Mouse (Mus musculus) C2C12 (cell line): ENCODE data around the gene L3mbtl4. TPM values are rescaled to one million over a fixed set of nuclear protein-coding genes. Genes with fewer than 3 reads are reported as not detected.

ENCODE experiments used
- H3K27me3 ChIP-seq: one replicate; pipeline ENCODE4 v1.6.1; 2011; ENCODE audit not compliant: control insufficient read depth, insufficient read depth, insufficient read length
- H3K36me3 ChIP-seq: one replicate; pipeline ENCODE4 v1.6.1; 2011; ENCODE audit not compliant: control insufficient read depth, insufficient read depth
- H3K4me3 ChIP-seq: one replicate; pipeline ENCODE4 v1.5.1; 2011; ENCODE audit warnings: mild to moderate bottlenecking, control low read depth; ENCODE audit not compliant: poor library complexity, insufficient read depth, severe bottlenecking
- H3K79me2 ChIP-seq: one replicate; pipeline ENCODE4 v1.6.1; 2011; ENCODE audit not compliant: control insufficient read depth, insufficient read depth
- H3K79me3 ChIP-seq: one replicate; pipeline ENCODE4 v1.6.1; 2011; ENCODE audit warnings: low read depth, control low read depth
- H3ac ChIP-seq: one replicate; pipeline ENCODE3; 2011; ENCODE audit warnings: low read depth; ENCODE audit not compliant: control insufficient read depth, insufficient read length
- CEBPB ChIP-seq: IDR thresholded peaks from one replicate; pipeline ENCODE4 v1.6.1; 2011; ENCODE audit warnings: low read depth, mild to moderate bottlenecking, control low read depth, moderate library complexity
- CTCF ChIP-seq: IDR thresholded peaks from one replicate; pipeline ENCODE4 v1.5.1; 2011; ENCODE audit not compliant: control insufficient read depth, insufficient read depth, insufficient read length
- FOSL1 ChIP-seq: IDR thresholded peaks from one replicate; pipeline ENCODE4 v1.8.0; 2011; ENCODE audit warnings: mild to moderate bottlenecking, low read length; ENCODE audit not compliant: poor library complexity, insufficient read depth, severe bottlenecking
- MAX ChIP-seq: IDR thresholded peaks from one replicate; pipeline ENCODE4 v1.6.1; 2011; ENCODE audit warnings: mild to moderate bottlenecking, control low read depth
- MYOD1 ChIP-seq: IDR thresholded peaks from one replicate; pipeline ENCODE4 v1.6.1; 2011; ENCODE audit warnings: low read depth; ENCODE audit not compliant: control insufficient read depth, insufficient read length
- MYOG ChIP-seq: IDR thresholded peaks from one replicate; pipeline ENCODE4 v1.6.1; 2011; ENCODE audit not compliant: control insufficient read depth, insufficient read length; ENCODE audit errors: extremely low read depth
- USF1 ChIP-seq: IDR thresholded peaks from one replicate; pipeline ENCODE4 v1.6.1; 2011; ENCODE audit warnings: low read depth, mild to moderate bottlenecking, control low read depth, moderate library complexity
- polyA plus RNA-seq: library from polyadenylated mRNA; unstranded; fragments of >200 nt; fragmentation: generic; extraction: Trizol; gene quantifications from one replicate; pipeline ENCODE4 v1.2.1, GENCODE M21; 2012; ENCODE audit warnings: missing spikeins

The L3mbtl4 gene
- polyA plus RNA-seq, 1 experiment: not detected

DNA sequence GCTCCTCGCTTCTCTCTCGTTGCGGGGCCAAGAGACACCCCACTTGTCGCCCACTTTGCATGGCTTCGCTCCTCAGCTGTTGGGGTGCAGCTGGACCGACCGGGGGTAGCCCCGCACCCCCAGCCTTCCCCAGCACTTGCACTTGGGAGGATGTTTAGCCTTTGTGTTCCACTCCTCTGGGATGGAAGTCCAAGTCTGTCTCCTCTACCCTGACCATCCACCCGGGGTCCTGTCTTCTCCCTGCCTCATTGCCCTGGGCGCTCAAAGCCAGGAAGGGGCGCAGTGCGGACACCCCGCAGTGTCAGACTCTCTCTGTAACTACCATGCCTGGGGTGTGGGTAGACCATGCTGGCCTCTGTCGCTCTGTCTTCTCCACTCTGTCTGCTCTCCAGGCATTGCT lies 357 bp downstream of the L3mbtl4 start:
- H3K79me2 ChIP-seq: no peaks in the 10 kb centered on the region
- H3K4me3 ChIP-seq: no peak overlapping the region
- no peak overlapping the region for H3ac ChIP-seq
- no peaks in the 10 kb centered on the region for H3K36me3 ChIP-seq
- peaks cover 32% of the 10 kb centered on the region for H3K27me3 ChIP-seq
- TF ChIP-seq CEBPB: no peak
- TF ChIP-seq CTCF: no peak
- H3K79me3 ChIP-seq: no peaks in the 10 kb centered on the region

DNA sequence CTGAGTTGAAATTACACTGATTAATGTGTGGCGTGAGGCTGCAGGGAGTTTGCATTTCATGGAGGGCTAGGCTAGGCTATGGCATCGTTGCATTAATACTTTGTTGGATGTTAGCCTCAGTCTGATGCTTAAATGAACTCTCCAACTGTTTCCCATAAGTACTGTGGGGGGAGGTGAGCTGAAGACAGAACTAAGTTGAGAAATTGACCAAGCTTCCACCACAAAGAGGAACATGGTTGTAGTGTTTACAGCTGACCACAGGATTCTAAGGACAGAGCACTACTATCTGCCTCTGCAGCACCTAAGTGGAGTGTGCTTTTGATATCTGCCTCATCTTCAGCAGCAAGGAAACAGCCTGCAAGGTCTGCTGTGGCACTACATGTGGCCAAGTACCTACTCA lies 1.5 kb downstream of the L3mbtl4 start:
- H3ac ChIP-seq: no peak overlapping the region
- H3K79me3 ChIP-seq: no peaks in the 10 kb centered on the region
- no peaks in the 10 kb centered on the region for H3K36me3 ChIP-seq
- H3K79me2 ChIP-seq: no peaks in the 10 kb centered on the region
- no peak overlapping the region for H3K4me3 ChIP-seq
- H3K27me3 ChIP-seq: peaks cover 29% of the 10 kb centered on the region
- TF ChIP-seq CTCF (no peak), MAX (no peak), CEBPB (no peak), FOSL1 (no peak), MYOD1 (no peak), USF1 (no peak), MYOG (no peak)

DNA sequence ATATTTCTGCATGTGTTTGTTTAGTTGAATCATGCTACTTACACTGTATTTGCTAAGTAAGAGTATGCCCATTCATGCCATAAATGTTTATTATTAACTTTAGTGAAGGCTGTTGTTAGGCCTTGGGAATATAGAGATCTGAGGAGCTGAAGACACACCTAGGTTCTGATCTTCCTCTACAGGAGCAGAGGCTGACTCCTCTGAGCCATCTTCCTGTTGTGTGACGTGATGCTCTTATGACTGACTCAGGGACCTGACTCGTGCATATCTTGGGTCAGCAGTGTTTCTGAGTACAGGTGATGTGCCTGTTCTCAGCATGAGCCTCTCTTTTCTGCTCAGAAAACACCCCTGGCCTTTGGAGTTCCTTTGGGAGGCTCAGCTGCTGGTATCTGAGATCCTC lies 7.3 kb downstream of the L3mbtl4 start:
- no peaks in the 10 kb centered on the region for H3K36me3 ChIP-seq

DNA sequence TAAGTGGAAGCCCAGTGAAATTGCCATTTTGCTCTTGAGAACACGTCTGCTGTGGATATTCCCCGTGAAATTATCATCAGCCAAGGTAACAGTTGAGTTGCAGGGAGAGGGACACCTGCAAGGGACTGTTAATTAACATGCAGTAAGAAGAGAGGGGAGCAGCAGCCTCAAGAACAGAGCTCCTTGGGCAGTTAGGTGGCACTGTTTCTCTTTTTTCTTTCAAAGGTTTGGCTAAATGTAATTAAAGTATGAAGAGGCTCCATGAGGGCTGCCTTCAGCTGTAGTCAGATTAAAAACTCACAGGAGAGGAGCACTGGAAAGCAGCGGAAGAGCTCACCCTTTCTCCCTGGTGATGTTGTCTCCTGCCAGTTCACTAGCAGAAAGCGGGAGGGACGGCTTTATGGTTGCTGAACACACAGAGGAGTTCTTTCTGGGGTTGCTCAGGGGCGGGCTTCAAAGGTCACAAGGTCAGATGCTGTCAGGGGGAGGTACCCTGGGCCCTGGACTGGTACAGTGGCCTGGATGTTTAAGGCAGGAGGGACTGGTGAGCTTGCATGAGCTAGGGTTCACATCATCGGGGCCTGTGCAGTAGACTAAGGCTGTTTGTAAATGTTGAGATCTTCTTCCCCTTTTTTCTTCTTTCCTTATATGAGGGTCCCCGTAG lies 11.7 kb downstream of the L3mbtl4 start:
- TF ChIP-seq USF1 (no peak), MYOG (no peak), FOSL1 (no peak), MYOD1 (no peak), MAX (no peak), CTCF (no peak), CEBPB (no peak)
- no peaks in the 10 kb centered on the region for H3K79me3 ChIP-seq
- no peak overlapping the region for H3ac ChIP-seq
- no peak overlapping the region for H3K4me3 ChIP-seq
- no peaks in the 10 kb centered on the region for H3K27me3 ChIP-seq
- H3K79me2 ChIP-seq: no peaks in the 10 kb centered on the region
- H3K36me3 ChIP-seq: no peaks in the 10 kb centered on the region

More for the DNA sequence above, 7.3 kb downstream of the L3mbtl4 start:
- H3ac ChIP-seq: no peak overlapping the region
- H3K4me3 ChIP-seq: no peak overlapping the region
- H3K79me3 ChIP-seq: no peaks in the 10 kb centered on the region
- TF ChIP-seq FOSL1: no peak
- no peak for TF ChIP-seq USF1
- TF ChIP-seq CEBPB: no peak
- no peak for TF ChIP-seq MAX
- TF ChIP-seq CTCF: no peak
- TF ChIP-seq MYOD1: no peak
- no peak for TF ChIP-seq MYOG
- H3K79me2 ChIP-seq: no peaks in the 10 kb centered on the region
- H3K27me3 ChIP-seq: peaks cover 6% of the 10 kb centered on the region

DNA sequence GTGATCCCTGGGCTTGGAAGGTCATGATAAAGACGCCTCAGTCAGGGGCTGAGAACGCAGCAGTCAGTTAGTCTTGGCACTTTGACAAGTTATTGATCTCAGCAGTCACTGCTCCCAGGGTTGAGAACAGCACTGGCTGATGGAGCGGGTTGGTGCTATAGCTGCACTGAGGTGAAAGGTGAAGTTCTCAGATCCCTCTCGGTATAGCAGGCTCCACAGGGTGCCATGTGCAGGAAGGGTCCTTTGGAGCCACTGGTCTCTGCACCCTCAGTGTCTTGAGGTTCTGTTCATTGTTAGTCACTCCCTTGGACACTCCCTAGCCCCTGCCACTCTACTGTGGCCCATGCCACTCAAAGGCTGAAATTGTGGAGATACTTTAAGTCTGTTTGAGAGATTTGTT lies 14.5 kb downstream of the L3mbtl4 start:
- no peaks in the 10 kb centered on the region for H3K27me3 ChIP-seq
- H3ac ChIP-seq: no peak overlapping the region
- TF ChIP-seq MYOD1 (no peak), CEBPB (no peak), MAX (no peak), MYOG (no peak), USF1 (no peak), CTCF (no peak), FOSL1 (no peak)
- no peak overlapping the region for H3K4me3 ChIP-seq
- no peaks in the 10 kb centered on the region for H3K79me2 ChIP-seq
- no peaks in the 10 kb centered on the region for H3K79me3 ChIP-seq
- H3K36me3 ChIP-seq: no peaks in the 10 kb centered on the region

DNA sequence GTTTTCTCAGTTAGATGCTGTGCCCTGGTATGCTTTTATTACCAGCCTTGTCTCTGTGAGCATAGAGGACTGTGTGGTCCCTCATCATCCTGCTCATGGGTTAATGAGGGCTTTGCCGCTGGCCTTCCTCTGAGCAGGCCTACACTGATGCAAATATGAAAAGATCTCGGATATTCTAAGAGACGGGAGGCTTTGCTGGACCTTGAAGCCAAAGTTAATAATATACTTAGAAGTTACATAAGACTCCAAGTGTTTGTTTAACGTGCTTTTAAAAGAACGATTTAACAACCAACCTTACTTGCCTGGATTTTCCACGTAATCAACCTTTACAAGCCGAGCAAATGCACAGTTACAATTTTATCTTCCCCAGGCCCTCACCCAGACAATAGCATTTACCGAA lies 15.1 kb downstream of the L3mbtl4 start:
- Histone ChIP-seq H3K79me2 (no peaks in the 10 kb centered on the region), H3K4me3 (no peak overlapping the region), H3K79me3 (no peaks in the 10 kb centered on the region), H3K36me3 (no peaks in the 10 kb centered on the region), H3K27me3 (no peaks in the 10 kb centered on the region), H3ac (no peak overlapping the region)
- TF ChIP-seq MYOD1: no peak
- TF ChIP-seq MYOG: no peak
- no peak for TF ChIP-seq MAX
- no peak for TF ChIP-seq CEBPB
- no peak for TF ChIP-seq CTCF
- TF ChIP-seq FOSL1: no peak
- TF ChIP-seq USF1: no peak
